Comparison of ENCODE assay signal across 26 mouse cellular contexts in the genomic region with DNA sequence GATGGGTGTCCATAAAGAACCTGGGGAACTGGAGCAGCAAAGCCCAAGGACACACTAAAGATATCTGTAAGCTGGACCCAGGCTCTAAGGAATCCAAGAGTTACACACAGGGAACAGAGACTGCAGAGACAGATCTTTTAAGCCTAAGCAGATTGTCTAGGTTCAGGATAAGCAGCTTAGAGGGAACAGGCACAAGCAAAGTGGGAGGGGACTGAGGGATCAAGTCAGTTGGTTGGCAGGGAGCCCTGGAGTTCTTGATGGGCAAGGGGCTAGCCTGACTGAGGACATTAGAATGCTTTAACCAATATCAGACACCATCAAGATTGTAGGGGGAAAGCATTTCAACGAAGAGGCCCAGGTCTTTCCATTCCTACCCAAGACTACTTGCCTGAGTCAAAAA. TPM values are rescaled to one million over a fixed set of nuclear protein-coding genes. Genes with fewer than 3 reads are reported as not detected.
DNase-seq lines count a peak whose midpoint lies in the region; ATAC-seq and TF ChIP-seq lines count a peak whose summit lies in the region.
"Had no signal": no experiment of that assay in that cellular context is flagged by ENCODE, and none has a peak within 500 bp of the region (broad histone marks: within the 10 kb centered on the region; RNA-seq: fewer than 3 reads in every experiment).

No protein-coding gene starts in this region.

- in situ Hi-C loops in Patski (cut with MboI; ENCODE audit: low pct_unique_long_range_greater_than_20kb), result no loop called here

- TF ChIP-seq CTCF in Patski (IDR thresholded peaks at IDR 0.05), result no peak

- H3K36me3 ChIP-seq in liver, embryonic 15.5 days (replicated peaks), result no peaks in the 10 kb centered on the region
- H3K36me3 ChIP-seq: embryonic facial prominence, embryonic 15.5 days; lung, embryonic 15.5 days; stomach, embryonic 15.5 days had no signal

- no peak overlapping the region for H3K4me3 ChIP-seq in liver, embryonic 15.5 days (replicated peaks)
- H3K4me3 ChIP-seq: embryonic facial prominence, embryonic 15.5 days; gastrocnemius, adult 2 months; left cerebral cortex, adult 2 months; lung, embryonic 15.5 days; megakaryocyte, embryonic 14.5 days; stomach, embryonic 15.5 days had no signal

- H3K4me2 ChIP-seq in liver, embryonic 15.5 days, result no peak overlapping the region
- H3K4me2 ChIP-seq: embryonic facial prominence, embryonic 15.5 days; lung, embryonic 15.5 days; stomach, embryonic 15.5 days had no signal

- peak; percentile 26 for DNase-seq in adrenal gland, postnatal 10 days
- DNase-seq in adrenal gland, adult 8-10 months, result no peak
- DNase-seq in liver (no peak), Patski (ENCODE audit: low read depth, low spot score) (no peak)
- DNase-seq in retina, postnatal 1 day, result peak; percentile 88
- no peak for DNase-seq in thymus, postnatal 10 days (ENCODE audit: low spot score in 2 of 2)
- DNase-seq: cerebellum, adult 11 months; cerebellum, adult 9-11 months; gastrocnemius, adult 2 months; kidney, adult 18-20 months; layer of hippocampus, adult 9-11 months; lung, postnatal 36 days; right cerebral cortex, postnatal 4 days; thymus, postnatal 36 days had no signal

- H3K4me1 ChIP-seq in liver, embryonic 15.5 days (replicated peaks), result peaks cover 77% of the 10 kb centered on the region

- CTCF ChIA-PET in Patski (lab: Charles Lee), result interaction anchor here (2.3 kb wide), 1 partner anchor 15 kb away, joined by 5 read pairs; no protein-coding TSS in a partner anchor

- no peaks in the 10 kb centered on the region for H3K9me3 ChIP-seq in liver, embryonic 15.5 days (replicated peaks)
- H3K9me3 ChIP-seq: embryonic facial prominence, embryonic 15.5 days; lung, embryonic 15.5 days; megakaryocyte, embryonic 14.5 days; stomach, embryonic 15.5 days had no signal

- peak overlapping the region; percentile 24 for H3K27ac ChIP-seq in liver, embryonic 15.5 days (replicated peaks)
- H3K27ac ChIP-seq: embryonic facial prominence, embryonic 15.5 days; gastrocnemius, adult 2 months; kidney, postnatal 0 days; left cerebral cortex, adult 2 months; lung, embryonic 15.5 days; stomach, embryonic 15.5 days had no signal

- 59% methylated on average over 1 of the region's 1 CpGs for WGBS in liver, embryonic 15.5 days (ENCODE audit: insufficient replicate concordance)

- no peak overlapping the region; the same call in 1 of the 2 replicates for H3K9ac ChIP-seq in liver, embryonic 15.5 days
- H3K9ac ChIP-seq: embryonic facial prominence, embryonic 15.5 days; lung, embryonic 15.5 days; stomach, embryonic 15.5 days had no signal

- H3K27me3 ChIP-seq in liver, embryonic 15.5 days, result no peaks in the 10 kb centered on the region
- H3K27me3 ChIP-seq in Patski, result no peaks in the 10 kb centered on the region
- H3K27me3 ChIP-seq: embryonic facial prominence, embryonic 15.5 days; lung, embryonic 15.5 days; stomach, embryonic 15.5 days had no signal

- no peak for ATAC-seq in liver, embryonic 15.5 days (ENCODE audit: insufficient read depth)
- ATAC-seq in Patski, result peak; percentile 14
- ATAC-seq: CD4-positive, CD25-positive, alpha-beta regulatory T cell, adult 4 months; forebrain, embryonic 14.5 days had no signal

- POLR2A ChIA-PET in Patski (lab: Charles Lee), result interaction anchor here (1.0 kb wide), 1 partner anchor 53 kb away, joined by 3 read pairs; no protein-coding TSS in a partner anchor

RNA-seq across cellular contexts. Expression of a gene that starts 1.6 kb away (rescaled TPM):
- 1 to 10 TPM; 6.6 to 6.8 TPM for total RNA-seq in adrenal gland, postnatal 10 days (2021)
- 10 to 100 TPM; 14.7 to 22.5 (median 17.6) TPM for total RNA-seq in adrenal gland, adult 8-10 months (2022)
- polyA plus RNA-seq in liver, embryonic 15.5 days (2015; fragmentation: Nextera tagmentation; extraction: Ambion mirVana), result 2.7 and 3.8 TPM in 2 replicates
- 2.7 TPM for polyA plus RNA-seq in Patski (2021)
- total RNA-seq: left cerebral cortex, adult 2 months; left cerebral cortex, postnatal 36 days; monocyte, adult 5-6 weeks; neutrophil, adult 5-6 weeks had no signal
- polyA plus RNA-seq: CD4-positive, CD25-positive, alpha-beta regulatory T cell, adult 4 months had no signal

RNA-seq across cellular contexts. Expression of a gene that starts 7.7 kb away (rescaled TPM):
- total RNA-seq in adrenal gland, postnatal 10 days (2021), result 10 to 100 TPM; 79.3 to 92.2 TPM
- total RNA-seq in adrenal gland, adult 8-10 months (2022), result 100 to 1,000 TPM; 152 to 212 (median 184) TPM
- polyA plus RNA-seq in liver, embryonic 15.5 days (2015; fragmentation: Nextera tagmentation; extraction: Ambion mirVana), result 63.7 and 76.6 TPM in 2 replicates
- polyA plus RNA-seq in Patski (2021), result 78.2 TPM

RNA-seq across cellular contexts. Expression of a gene that starts 49.5 kb away (rescaled TPM):
- total RNA-seq in adrenal gland, postnatal 10 days (2021), result 10 to 100 TPM; 12.8 to 13.3 TPM
- 10 to 100 TPM; 15.3 to 20.7 (median 19.6) TPM for total RNA-seq in adrenal gland, adult 8-10 months (2022)
- polyA plus RNA-seq in liver, embryonic 15.5 days (2015; fragmentation: Nextera tagmentation; extraction: Ambion mirVana), result 18.5 and 19.1 TPM in 2 replicates
- polyA plus RNA-seq in Patski (2021), result 17.1 TPM

RNA-seq across cellular contexts. Expression of a gene that starts 51.8 kb away (rescaled TPM):
- total RNA-seq in adrenal gland, postnatal 10 days (2021), result 100 to 1,000 TPM; 101 to 113 TPM
- 100 to 1,000 TPM; 137 to 154 (median 149) TPM for total RNA-seq in adrenal gland, adult 8-10 months (2022)
- polyA plus RNA-seq in liver, embryonic 15.5 days (2015; fragmentation: Nextera tagmentation; extraction: Ambion mirVana), result 63.4 and 66.5 TPM in 2 replicates
- 136 TPM for polyA plus RNA-seq in Patski (2021)

Comparison
In these comparisons a context has a peak if more than half of its experiments do, and no peak if none do; other contexts are left out.
1. DNase-seq: peak in adrenal gland, postnatal 10 days (single experiment) and retina, postnatal 1 day (single experiment); none in adrenal gland, adult 8-10 months (single experiment), liver (single experiment), Patski (single experiment) and thymus, postnatal 10 days (0 of 2).